Mouse (Mus musculus) lung, embryonic 14.5 days (tissue): Measurements from ENCODE around the gene Sugp1. TPM values are rescaled to one million over a fixed set of nuclear protein-coding genes. Genes with fewer than 3 reads are reported as not detected.
"Not testable (repeated sequence)": the region's sequence is repeated elsewhere in the genome, so short reads cannot be mapped to it uniquely, and the experiment has no call there.

ENCODE experiments used
- ATAC-seq: fragments of 200-750 bp; cut with Nextera tagmentation; 2 replicates; pipeline ENCODE4 v1.8.0; 2017; ENCODE audit warnings: mild to moderate bottlenecking, moderate TSS enrichment, moderate library complexity; ENCODE audit not compliant: insufficient read depth
- DNase-seq: peaks from one replicate; pipeline ENCODE4 v3.0.0-alpha.2; 2015
- H3K27ac ChIP-seq: fragments of 300-500 bp; sonication (generic); 2 replicates; pipeline ENCODE4 v1.5.1; 2014; ENCODE audit warnings: low read depth, mild to moderate bottlenecking, moderate library complexity
- H3K27me3 ChIP-seq: fragments of 300-500 bp; sonication (generic); 2 replicates; pipeline ENCODE4 v1.6.1; 2014; ENCODE audit warnings: low read length, control low read depth; ENCODE audit not compliant: insufficient read depth
- H3K36me3 ChIP-seq: fragments of 300-500 bp; sonication (generic); 2 replicates; pipeline ENCODE4 v1.6.1; 2014; ENCODE audit warnings: control low read depth; ENCODE audit not compliant: insufficient read depth
- H3K4me1 ChIP-seq: fragments of 300-500 bp; sonication (generic); 2 replicates; pipeline ENCODE4 v1.6.1; 2014; ENCODE audit warnings: antibody characterized with exemption, control low read depth; ENCODE audit not compliant: insufficient read depth
- H3K4me2 ChIP-seq: fragments of 300-500 bp; sonication (generic); 2 replicates; pipeline ENCODE4 v1.6.1; 2014; ENCODE audit warnings: mild to moderate bottlenecking
- H3K4me3 ChIP-seq: fragments of 300-500 bp; sonication (generic); 2 replicates; pipeline ENCODE4 v1.5.1; 2014; ENCODE audit warnings: low read depth, low read length
- H3K9ac ChIP-seq: fragments of 300-500 bp; sonication (generic); 2 replicates; pipeline ENCODE4 v1.6.1; 2014
- H3K9me3 ChIP-seq: fragments of 300-500 bp; sonication (generic); 2 replicates; pipeline ENCODE4 v1.6.1; 2016; ENCODE audit warnings: low read depth, low read length, control low read depth
- CTCF ChIP-seq: IDR thresholded peaks from 2 replicates; pipeline ENCODE4 v1.5.1; 2016; ENCODE audit warnings: antibody characterized with exemption, low read depth
- WGBS: fragments of 180-500 bp; shearing (Covaris S2); extraction: QIAGEN DNeasy Blood & Tissue Kit; methylation state at CpG from one replicate; pipeline ENCODE4 v1.1.7; 2014; 5-methylcytosine and 5-hydroxymethylcytosine counted together
- polyA plus RNA-seq: library from polyadenylated mRNA; unstranded; fragments of >200 nt; fragmentation: Nextera tagmentation; extraction: Ambion mirVana; gene quantifications from 2 replicates; pipeline ENCODE4 v1.2.1, GENCODE M21; 2014

The Sugp1 gene
- polyA plus RNA-seq, 1 experiment from 2014 or later = 39.3 TPM

DNA sequence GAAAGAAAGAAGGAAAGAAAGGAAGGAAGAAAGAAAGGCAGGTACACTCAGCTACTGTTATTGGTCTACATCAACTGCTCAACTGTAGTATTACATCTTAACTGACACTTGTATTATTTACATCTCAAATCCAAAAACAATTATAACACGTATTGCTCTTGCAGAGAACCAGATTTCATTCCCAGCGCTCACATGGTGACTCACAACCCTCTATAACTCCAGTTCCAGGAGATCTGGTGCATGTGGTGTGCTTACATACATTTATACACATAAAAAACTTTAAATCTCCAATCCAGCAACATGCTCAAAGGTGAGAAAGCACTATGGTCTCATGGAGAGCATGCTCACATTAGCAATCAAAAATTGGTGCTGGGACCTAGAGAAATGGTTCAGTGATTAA, 42.4 kb upstream of the Sugp1 start:
- DNase-seq (no peak), ATAC-seq (no peak)
- H3K4me1 ChIP-seq = no peaks in the 10 kb centered on the region; the same call in 1 of the 2 replicates
- H3K9ac ChIP-seq = no peak overlapping the region
- H3K9me3 ChIP-seq = no peaks in the 10 kb centered on the region
- WGBS = 78% methylated on average over 2 of the region's 2 CpGs
- no peaks in the 10 kb centered on the region for H3K27me3 ChIP-seq
- H3K4me3 ChIP-seq = no peak overlapping the region
- no peak for TF ChIP-seq CTCF
- no peak overlapping the region for H3K27ac ChIP-seq
- H3K4me2 ChIP-seq = no peak overlapping the region
- no peaks in the 10 kb centered on the region for H3K36me3 ChIP-seq

DNA sequence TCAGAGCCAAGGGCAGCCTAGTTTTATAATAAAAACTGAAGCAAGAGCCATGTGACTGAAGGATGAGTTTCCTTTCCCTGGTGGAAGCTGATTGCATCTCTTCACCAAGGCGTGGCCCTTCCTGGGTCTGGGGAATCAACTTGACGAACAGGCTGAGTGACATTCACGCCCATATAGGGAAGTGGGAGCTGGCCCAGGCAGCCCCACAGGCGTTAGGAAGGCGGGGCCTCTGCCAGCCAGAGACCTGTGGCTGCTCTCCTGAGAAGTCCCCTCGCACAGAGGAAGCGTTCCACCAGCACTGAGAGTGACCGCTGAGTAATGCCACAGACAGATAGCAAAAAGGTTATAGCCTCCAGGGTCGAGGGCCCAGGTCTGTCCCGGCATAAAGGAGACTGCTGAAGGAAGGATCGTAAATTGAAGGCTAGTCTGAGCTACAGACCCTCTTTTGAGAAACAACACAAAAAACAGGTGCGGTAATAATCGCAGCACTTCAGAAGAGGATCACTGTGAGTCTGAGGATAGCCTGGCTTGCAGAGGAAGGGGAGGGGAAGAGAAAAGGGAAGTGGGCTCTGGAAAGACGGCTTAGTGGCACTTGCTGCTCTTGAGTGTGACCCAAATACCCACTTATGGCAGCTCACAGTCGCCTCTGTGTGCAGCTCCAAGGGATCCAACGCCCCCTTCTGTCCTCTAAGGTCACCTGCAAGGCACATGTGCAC, 41.3 kb upstream of the Sugp1 start:
- Histone ChIP-seq H3K27ac (peak overlapping the region; percentile 89), H3K36me3 (no peaks in the 10 kb centered on the region), H3K4me3 (peak overlapping the region; percentile 24; the same call in 1 of the 2 replicates), H3K27me3 (no peaks in the 10 kb centered on the region), H3K4me2 (peak overlapping the region; percentile 60), H3K9ac (peak overlapping the region; percentile 40; the same call in 1 of the 2 replicates), H3K9me3 (no peaks in the 10 kb centered on the region), H3K4me1 (no peaks in the 10 kb centered on the region)
- 1% methylated on average over 16 of the region's 16 CpGs for WGBS
- ATAC-seq (peak; percentile 46; the same call in 1 of the 2 replicates), DNase-seq (peak; percentile 80)
- peak; percentile 67 for TF ChIP-seq CTCF

DNA sequence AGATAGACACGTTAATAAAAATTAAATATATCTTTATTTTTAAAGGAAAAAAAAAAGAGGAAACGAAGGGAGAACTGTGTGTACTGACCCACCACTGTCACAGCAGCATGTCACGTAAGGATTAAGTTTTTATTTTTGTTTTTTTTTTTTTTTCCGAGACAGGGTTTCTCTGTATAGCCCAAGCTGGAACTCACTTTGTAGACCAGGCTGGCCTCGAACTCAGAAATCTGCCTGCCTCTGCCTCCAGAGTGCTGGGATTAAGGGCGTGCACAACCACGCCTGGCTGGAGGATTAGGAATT, 40.8 kb upstream of the Sugp1 start:
- ATAC-seq, H3K9ac ChIP-seq, DNase-seq, H3K36me3 ChIP-seq, H3K4me1 ChIP-seq, H3K9me3 ChIP-seq, H3K27me3 ChIP-seq: not testable (repeated sequence)
- peak overlapping the region; percentile 60 for H3K4me2 ChIP-seq
- WGBS = 37% methylated on average over 7 of the region's 7 CpGs
- H3K4me3 ChIP-seq = peak overlapping the region; percentile 24; the same call in 1 of the 2 replicates
- H3K27ac ChIP-seq = peak overlapping the region; percentile 89

DNA sequence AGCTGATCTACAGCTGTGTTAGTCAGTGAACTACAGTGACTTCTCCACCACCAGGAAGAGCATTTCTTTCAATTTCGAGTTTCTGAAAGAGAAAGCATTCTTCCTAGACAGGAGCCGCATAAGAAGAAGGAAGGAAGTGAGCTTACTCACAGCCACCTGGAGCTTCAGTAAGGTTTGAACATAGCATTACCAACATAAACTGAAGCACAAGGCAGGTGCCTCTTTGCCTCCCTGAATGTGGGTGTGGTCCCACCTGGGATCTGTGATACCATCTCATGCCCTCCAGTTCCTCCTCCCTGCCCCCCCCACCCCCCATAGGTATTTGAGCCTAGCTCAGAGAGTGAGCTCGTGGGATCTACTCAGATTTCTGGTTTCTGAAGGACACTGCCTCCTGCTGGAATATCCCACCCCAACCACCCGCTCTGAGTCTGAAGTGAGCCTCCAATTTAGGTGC, 39.4 kb upstream of the Sugp1 start:
- WGBS = 53% methylated on average over 4 of the region's 4 CpGs
- Histone ChIP-seq H3K4me3 (no peak overlapping the region), H3K4me2 (no peak overlapping the region), H3K4me1 (no peaks in the 10 kb centered on the region), H3K9ac (no peak overlapping the region), H3K27ac (no peak overlapping the region), H3K27me3 (no peaks in the 10 kb centered on the region), H3K36me3 (no peaks in the 10 kb centered on the region), H3K9me3 (no peaks in the 10 kb centered on the region)
- no peak for TF ChIP-seq CTCF
- DNase-seq = no peak
- no peak for ATAC-seq

DNA sequence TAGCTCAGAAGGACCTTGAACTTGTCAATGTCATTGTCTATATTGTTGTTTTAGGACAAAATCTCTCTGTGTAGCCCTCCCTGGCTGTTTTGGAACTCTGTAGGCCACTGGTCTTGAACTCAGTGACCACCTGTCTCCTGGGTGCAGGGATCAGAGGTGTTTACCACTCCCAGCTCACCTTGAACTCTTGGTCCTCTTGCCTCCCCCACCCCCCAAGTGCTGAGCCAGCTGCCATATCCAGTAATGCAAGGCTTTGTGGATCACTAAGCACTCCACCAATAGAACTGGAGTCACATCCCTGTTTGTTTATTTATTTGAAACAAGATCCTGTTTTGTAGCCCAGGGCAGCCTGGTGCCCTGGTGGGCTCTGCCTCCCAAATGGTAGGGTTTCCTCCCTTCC, 38.3 kb upstream of the Sugp1 start:
- no peak for TF ChIP-seq CTCF
- H3K27ac ChIP-seq = no peak overlapping the region
- H3K4me2 ChIP-seq = no peak overlapping the region
- H3K9ac ChIP-seq = no peak overlapping the region
- ATAC-seq (no peak), DNase-seq (no peak)
- H3K27me3 ChIP-seq = no peaks in the 10 kb centered on the region
- H3K9me3 ChIP-seq = no peaks in the 10 kb centered on the region
- H3K36me3 ChIP-seq = no peaks in the 10 kb centered on the region
- no peak overlapping the region for H3K4me3 ChIP-seq
- H3K4me1 ChIP-seq = no peaks in the 10 kb centered on the region

DNA sequence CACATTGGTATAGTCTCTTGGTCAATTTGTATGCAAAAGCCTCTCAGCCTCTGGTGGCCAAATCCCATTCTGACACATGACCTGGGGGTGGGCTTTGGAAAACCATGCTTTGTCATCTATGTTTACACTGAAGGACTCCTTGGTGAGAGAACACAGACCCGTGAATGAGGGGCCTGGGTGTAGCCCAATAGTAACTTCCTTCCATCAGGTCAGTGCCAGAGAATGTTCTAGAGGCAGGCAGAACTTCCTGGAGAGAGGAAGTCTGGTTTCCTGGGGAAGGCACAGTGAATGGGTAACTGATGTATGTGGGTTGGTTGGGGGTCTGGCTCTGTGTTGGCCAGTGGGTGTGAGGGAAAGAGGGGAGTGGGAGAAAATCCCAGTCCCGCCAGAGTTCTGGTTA, 37.4 kb upstream of the Sugp1 start:
- Histone ChIP-seq H3K4me3 (no peak overlapping the region), H3K4me1 (no peaks in the 10 kb centered on the region), H3K4me2 (no peak overlapping the region), H3K9ac (no peak overlapping the region), H3K27me3 (no peaks in the 10 kb centered on the region), H3K27ac (no peak overlapping the region), H3K36me3 (no peaks in the 10 kb centered on the region), H3K9me3 (no peaks in the 10 kb centered on the region)
- TF ChIP-seq CTCF = no peak
- WGBS = 48% methylated on average over 2 of the region's 2 CpGs
- ATAC-seq (peak; percentile 20; the same call in 1 of the 2 replicates), DNase-seq (no peak)

DNA sequence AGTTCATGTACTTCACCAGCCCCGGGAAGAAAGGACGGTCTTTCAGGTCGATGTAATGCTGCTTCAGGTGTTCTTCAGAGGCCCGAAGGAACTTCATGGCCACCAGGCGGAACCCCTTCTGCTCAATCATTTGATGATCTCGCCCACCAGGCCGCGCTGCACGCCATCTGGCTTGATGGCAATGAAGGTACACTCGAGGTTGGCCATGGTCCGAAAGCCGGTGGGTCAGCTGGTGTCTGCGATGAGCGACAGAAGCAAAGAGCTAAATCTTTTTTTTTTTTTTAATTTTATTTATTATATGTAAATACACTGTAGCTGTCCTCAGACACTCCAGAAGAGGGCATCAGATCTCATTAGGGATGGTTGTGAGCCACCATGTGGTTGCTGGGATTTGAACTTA, 31.8 kb upstream of the Sugp1 start:
- H3K9me3 ChIP-seq, H3K27ac ChIP-seq, ATAC-seq, H3K4me1 ChIP-seq, H3K36me3 ChIP-seq, H3K9ac ChIP-seq, H3K4me2 ChIP-seq, DNase-seq, H3K4me3 ChIP-seq, H3K27me3 ChIP-seq: not testable (repeated sequence)
- WGBS = 88% methylated on average over 14 of the region's 14 CpGs
